Mouse (Mus musculus) mouse embryonic stem cell (cell line): ENCODE results near the gene Tfec.

ENCODE experiments used
- in situ Hi-C, 2 experiments: fragments of 300-500 bp; cut with MboI; formaldehyde crosslinking; loops; 1 replicate in 1 of 2; 3 replicates in 1 of 2; pipeline ENCODE4 v1.14.3; 2019 to 2020; ENCODE audit warnings: low sequenced_read_pairs in 2 of 2, low pct_unique_long_range_greater_than_20kb in 1 of 2, mixed read lengths in 1 of 2; ENCODE audit not compliant: unreplicated experiment in 1 of 2

Tfec gene

DNA sequence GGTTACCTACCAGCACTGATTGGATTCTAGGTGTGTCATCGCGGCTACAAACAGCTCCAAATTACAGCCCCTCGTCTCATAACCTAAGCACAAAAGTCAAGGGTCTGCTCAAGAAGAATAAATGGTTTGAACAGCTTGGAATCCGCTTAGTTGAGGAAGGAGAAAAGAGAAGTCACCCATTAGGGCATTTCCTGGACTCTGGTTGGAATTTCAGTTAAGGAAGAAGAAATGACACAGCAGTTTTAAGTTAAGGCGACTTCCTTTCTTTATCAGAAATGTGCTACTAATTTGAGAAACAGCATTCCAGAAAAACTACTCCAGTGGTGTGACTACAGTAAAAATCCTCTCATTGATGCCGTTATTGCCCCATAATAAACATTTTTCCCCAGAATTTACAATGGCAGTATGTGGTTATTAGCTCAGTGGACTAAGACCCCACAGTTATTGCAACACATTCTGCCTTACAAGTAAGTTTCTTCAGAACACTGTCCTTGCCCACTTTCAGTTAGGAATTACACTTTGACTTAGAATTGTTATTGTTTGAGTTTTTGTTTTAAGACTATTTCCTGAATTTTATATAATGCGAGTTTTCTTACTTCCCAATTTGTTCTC, at the start of gene Tfec:
Gene Tfec, minus strand, starts transcription at position 191 of the 612 bp plus-strand sequence.
- in situ Hi-C loops: no loop called here

DNA sequence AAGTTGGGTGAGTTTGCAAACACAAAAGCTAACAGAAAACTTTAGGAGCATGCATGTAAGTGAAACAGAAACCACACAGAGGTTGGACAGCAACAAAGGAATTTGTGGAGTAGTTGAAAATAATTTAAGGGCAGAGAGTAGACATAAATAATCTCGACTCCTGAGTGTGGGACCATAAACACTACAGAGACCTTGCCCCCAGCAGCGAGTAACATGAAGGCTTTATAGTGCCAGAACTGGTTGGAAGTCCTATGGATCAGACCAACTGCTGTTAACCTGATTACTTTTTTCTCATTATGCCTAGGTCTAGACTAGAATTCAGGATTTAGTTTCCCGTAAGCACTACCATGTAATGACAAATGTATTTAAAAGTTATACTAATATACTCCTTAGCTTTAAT, 49.6 kb upstream of the Tfec start:
- in situ Hi-C loops: no loop called here

- in situ Hi-C loops: no loop called here
These were observed 45.3 kb upstream of the Tfec start for GRCm38 (mm10) chr6:16943513-16943912.

GRCm38 (mm10) chr6:16942433-16942832, 44.2 kb upstream of the Tfec start:
- in situ Hi-C loops: no loop called here

GRCm38 (mm10) chr6:16931059-16931458, 32.8 kb upstream of the Tfec start:
- in situ Hi-C loops: no loop called here

DNA sequence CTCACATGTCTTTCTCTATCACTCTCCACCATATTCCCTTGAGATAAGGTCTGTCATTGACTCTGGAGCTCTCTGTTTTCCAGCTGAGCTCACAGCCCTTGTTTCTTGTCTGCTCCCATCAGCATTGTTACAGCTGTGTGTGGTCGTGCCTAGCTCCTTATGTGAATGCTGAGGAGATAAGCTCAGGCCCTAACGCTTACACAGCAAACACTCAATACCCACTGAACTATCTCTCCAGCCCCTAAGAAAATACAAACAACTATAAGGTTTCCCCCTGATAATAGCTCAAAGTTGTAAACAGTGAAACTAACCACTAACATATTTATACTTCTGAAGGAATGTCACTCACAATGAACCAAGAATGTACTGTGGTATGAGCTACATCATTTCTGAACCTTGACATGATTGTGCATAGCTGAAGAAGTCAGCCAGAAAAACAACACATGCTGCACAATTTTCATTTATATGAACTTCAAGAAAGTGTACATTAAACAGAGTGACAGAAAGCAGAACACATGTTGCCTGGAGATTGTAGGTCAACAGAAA, 21.9 kb upstream of the Tfec start:
- in situ Hi-C loops: no loop called here

DNA sequence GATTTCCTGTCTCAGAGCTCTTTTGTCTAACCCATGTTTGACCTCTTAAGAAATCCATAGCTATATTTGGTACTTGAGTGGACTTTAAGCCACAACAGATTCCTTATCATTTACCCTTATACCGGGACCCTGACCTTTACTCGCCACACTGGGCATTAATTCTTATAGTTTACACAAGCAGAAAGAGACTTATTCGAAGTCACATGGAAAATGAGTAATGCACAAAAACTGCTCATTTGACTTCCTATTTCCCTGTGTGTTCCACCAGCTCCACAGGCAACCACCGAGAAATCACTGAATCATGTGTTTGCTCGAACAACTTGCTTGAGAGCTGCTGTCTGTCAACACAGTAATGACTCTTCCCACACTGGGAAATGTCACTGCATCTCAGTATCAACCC, 6.4 kb downstream of the Tfec start:
- in situ Hi-C loops: no loop called here

DNA sequence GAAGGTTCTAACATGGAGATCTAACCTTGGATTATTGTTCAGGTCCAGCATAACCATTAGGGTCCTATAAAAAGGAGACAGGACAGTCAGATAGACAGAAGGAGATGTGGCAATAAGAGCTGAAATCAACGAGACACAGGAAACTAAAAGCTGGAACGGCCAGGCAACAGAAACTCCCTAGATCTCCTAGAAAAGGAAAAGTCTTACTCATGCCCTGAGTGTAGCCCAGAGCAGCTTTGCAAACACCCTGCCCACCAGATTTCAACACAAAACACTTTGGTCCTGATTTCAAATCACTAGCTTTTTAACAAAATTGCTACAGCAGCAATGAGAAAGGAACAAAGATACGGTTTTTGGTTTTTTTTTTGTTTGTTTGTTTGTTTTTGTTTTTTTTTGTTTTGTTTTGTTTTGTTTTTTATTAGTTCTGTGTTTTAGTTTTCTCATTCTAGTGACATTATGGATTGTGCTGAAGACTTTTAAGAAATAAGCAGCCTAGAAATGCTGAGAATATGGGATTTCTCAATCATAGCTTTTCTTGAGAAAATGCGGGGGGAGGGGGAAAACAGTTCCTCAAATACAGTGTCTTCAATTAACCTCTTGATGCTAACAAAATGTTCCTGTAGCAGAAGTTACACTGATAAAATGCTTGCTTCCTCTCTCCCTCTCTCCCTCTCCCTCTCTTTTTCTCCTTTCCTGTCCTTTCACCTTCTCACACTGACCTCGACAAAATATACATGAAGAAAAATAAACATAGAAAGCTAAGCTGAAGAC, 14.5 kb downstream of the Tfec start:
- in situ Hi-C loops: no loop called here

GRCm38 (mm10) chr6:16874021-16874542, 24.2 kb downstream of the Tfec start:
- in situ Hi-C loops: no loop called here

DNA sequence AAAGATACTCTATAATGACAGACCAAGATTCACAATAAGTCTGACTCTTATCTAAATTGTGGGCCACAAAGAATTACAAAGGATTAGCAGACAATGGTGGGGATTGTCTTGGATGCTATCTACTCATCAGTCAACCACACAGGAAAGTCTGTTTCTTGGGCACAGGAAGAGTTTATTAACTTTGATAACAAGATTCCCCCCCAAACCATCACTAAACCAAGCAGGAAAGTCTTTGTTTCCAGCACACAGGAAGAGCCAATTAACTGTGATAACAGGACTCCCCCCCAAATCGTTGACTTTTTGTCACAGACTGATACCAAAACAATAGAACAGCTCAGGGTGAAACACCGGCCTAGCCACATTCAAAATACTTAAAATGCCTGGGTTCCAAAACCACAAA, 28.2 kb downstream of the Tfec start:
- in situ Hi-C loops: no loop called here

- in situ Hi-C loops: no loop called here
These were observed 29.9 kb downstream of the Tfec start for GRCm38 (mm10) chr6:16868314-16868713.

GRCm38 (mm10) chr6:16862753-16863508, 35.3 kb downstream of the Tfec start:
- in situ Hi-C loops: no loop called here

- in situ Hi-C loops: no loop called here
These were observed 36.2 kb downstream of the Tfec start for GRCm38 (mm10) chr6:16862050-16862449.

DNA sequence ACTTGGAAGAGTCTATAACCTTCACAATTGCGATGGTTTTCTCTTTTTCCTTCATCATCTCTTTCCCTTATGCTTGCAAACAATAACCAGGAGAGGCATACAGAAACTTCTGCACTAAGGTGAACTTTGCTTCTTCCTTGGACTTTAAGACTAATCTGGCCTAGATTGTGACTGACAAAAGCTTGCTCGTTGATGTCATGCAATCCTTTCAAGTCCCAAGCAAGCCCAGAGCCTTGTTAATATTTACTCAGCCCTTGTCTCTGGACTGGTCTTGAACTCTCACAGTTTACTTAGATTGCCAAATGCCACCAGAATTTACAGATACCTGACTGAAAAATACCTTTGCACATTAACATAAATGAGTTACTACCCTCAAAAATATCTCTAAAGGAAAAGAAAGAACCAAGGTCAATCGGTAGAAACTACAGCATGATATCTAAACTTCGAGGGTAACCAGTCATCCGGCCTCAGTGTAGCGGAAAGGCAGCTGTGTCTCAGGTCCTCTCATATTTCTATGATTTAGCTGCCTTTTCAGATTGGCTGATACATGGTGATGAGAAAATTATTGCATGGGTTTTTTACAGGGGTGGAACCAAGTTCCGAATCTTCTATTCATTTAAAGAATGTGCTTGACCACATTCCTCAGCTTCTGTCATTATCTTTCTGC, 42.2 kb downstream of the Tfec start:
- in situ Hi-C loops: no loop called here

GRCm38 (mm10) chr6:16854977-16855376, 43.3 kb downstream of the Tfec start:
- in situ Hi-C loops: no loop called here

DNA sequence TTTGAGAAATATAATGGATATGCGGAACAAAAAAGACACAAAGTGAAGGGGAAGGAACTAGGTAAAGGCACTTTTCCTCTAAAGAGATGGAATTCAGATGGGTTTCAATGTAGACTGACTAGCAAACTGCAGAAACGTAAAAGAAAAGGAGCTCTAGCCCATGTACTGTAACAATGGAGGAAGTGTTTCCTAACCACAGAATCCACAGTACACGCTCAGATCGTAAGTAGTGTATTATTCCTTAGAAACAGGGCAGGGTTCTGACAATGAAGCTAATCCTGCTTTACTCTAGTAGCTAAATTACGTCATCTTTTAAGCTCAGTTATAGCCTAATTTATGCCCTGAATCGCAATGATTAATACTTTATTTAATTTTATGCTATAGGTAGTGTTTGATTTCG, 51.7 kb downstream of the Tfec start:
- in situ Hi-C loops: no loop called here

- in situ Hi-C loops: no loop called here
These were observed 62.6 kb downstream of the Tfec start for GRCm38 (mm10) chr6:16835631-16836030.

GRCm38 (mm10) chr6:16828304-16828703, 69.9 kb downstream of the Tfec start:
- in situ Hi-C loops: no loop called here

GRCm38 (mm10) chr6:16821985-16822384, 76.3 kb downstream of the Tfec start:
- in situ Hi-C loops: no loop called here
